Mouse (Mus musculus) T-helper 17 cell (primary cell): ENCODE measurements around the gene Wdr1.

Source experiments
- in situ Hi-C, 2 experiments: fragments of 300-600 bp; cut with MboI, MseI; formaldehyde crosslinking; loops; 1 replicate in 1 of 2; 2 replicates in 1 of 2; pipeline ENCODE4 v1.15.1; 2025; ENCODE audit warnings: high pct_unique_total_duplicates in 2 of 2

Gene Wdr1

GRCm38 (mm10) chr5:38544423-38545415 is 18.3 kb downstream of the Wdr1 start:
- in situ Hi-C loops, result no loop called here

GRCm38 (mm10) chr5:38543496-38544217 is 19.4 kb downstream of the Wdr1 start:
- in situ Hi-C loops, result no loop called here

GRCm38 (mm10) chr5:38541728-38542127 is 21.3 kb downstream of the Wdr1 start:
- in situ Hi-C loops, result no loop called here

GRCm38 (mm10) chr5:38540898-38541297 is 22.1 kb downstream of the Wdr1 start:
- in situ Hi-C loops, result no loop called here

GRCm38 (mm10) chr5:38538508-38538907 is 24.5 kb downstream of the Wdr1 start:
- in situ Hi-C loops, result no loop called here

- in situ Hi-C loops, result no loop called here
These were observed 25.2 kb downstream of the Wdr1 start for GRCm38 (mm10) chr5:38537845-38538244.

- in situ Hi-C loops, result no loop called here
These were observed 26.2 kb downstream of the Wdr1 start for GRCm38 (mm10) chr5:38536822-38537221.

GRCm38 (mm10) chr5:38532084-38532483 is 30.9 kb downstream of the Wdr1 start:
- in situ Hi-C loops, result no loop called here

- in situ Hi-C loops, result no loop called here
These were observed 33.1 kb downstream of the Wdr1 start for GRCm38 (mm10) chr5:38529724-38530428.

- in situ Hi-C loops, result no loop called here
These were observed 40.0 kb downstream of the Wdr1 start for GRCm38 (mm10) chr5:38522977-38523376.

GRCm38 (mm10) chr5:38520838-38521237 is 42.2 kb downstream of the Wdr1 start:
- in situ Hi-C loops, result no loop called here

GRCm38 (mm10) chr5:38516267-38516666 is 46.8 kb downstream of the Wdr1 start:
- in situ Hi-C loops, result no loop called here

GRCm38 (mm10) chr5:38512991-38513390 is 50.0 kb downstream of the Wdr1 start:
- in situ Hi-C loops, result loop anchor here in 1 of 2 experiments (5.0 kb wide), 1 partner anchor 196 kb away; the partner anchor contains the start of gene Drd5

- in situ Hi-C loops, result no loop called here
These were observed 53.5 kb downstream of the Wdr1 start for GRCm38 (mm10) chr5:38509568-38509967.

GRCm38 (mm10) chr5:38505435-38505765 is 57.6 kb downstream of the Wdr1 start:
- in situ Hi-C loops, result no loop called here

- in situ Hi-C loops, result no loop called here
These were observed 58.1 kb downstream of the Wdr1 start for GRCm38 (mm10) chr5:38504747-38505434.

- in situ Hi-C loops, result no loop called here
These were observed 58.9 kb downstream of the Wdr1 start for GRCm38 (mm10) chr5:38504116-38504515.

- in situ Hi-C loops, result no loop called here
These were observed 60.0 kb downstream of the Wdr1 start, which contains the start of gene Slc2a9 for GRCm38 (mm10) chr5:38502992-38503391. Gene Slc2a9 (minus strand): TSS chr5:38503143.

- in situ Hi-C loops, result no loop called here
These were observed 63.0 kb downstream of the Wdr1 start for GRCm38 (mm10) chr5:38500043-38500442.

- in situ Hi-C loops, result no loop called here
These were observed 63.7 kb downstream of the Wdr1 start for GRCm38 (mm10) chr5:38499316-38499811.

GRCm38 (mm10) chr5:38498479-38498878 is 64.5 kb downstream of the Wdr1 start:
- in situ Hi-C loops, result no loop called here
